Mouse (Mus musculus) liver, postnatal 0 days (tissue): ENCODE measurements around the gene Rhbdd2. TPM values are rescaled to one million over a fixed set of nuclear protein-coding genes. Genes with fewer than 3 reads are reported as not detected.

Experiments
- ATAC-seq: fragments of 200-750 bp; cut with Nextera tagmentation; 2 replicates; pipeline ENCODE4 v1.8.0; 2017; ENCODE audit warnings: mild to moderate bottlenecking, moderate library complexity
- DNase-seq: peaks from one replicate; pipeline ENCODE4 v3.0.0-alpha.2; 2016
- H3K27ac ChIP-seq: fragments of 300-500 bp; sonication (generic); 2 replicates; pipeline ENCODE4 v1.5.1; 2014; ENCODE audit warnings: antibody characterized with exemption, moderate library complexity, mild to moderate bottlenecking, low read depth
- H3K27me3 ChIP-seq: fragments of 300-500 bp; sonication (generic); 2 replicates; pipeline ENCODE4 v1.6.1; 2014; ENCODE audit warnings: low read length, control low read depth, mixed read lengths; ENCODE audit not compliant: insufficient read depth
- H3K36me3 ChIP-seq: fragments of 300-500 bp; sonication (generic); replicated peaks from 2 replicates; pipeline ENCODE4 v1.6.1; 2014; ENCODE audit warnings: mild to moderate bottlenecking, control low read depth, low read length, moderate library complexity, mixed read lengths; ENCODE audit not compliant: insufficient read depth
- H3K4me1 ChIP-seq: fragments of 300-500 bp; sonication (generic); 2 replicates; pipeline ENCODE4 v1.6.1; 2014; ENCODE audit warnings: antibody characterized with exemption, mild to moderate bottlenecking, control low read depth; ENCODE audit not compliant: insufficient read depth
- H3K4me2 ChIP-seq: fragments of 300-500 bp; sonication (generic); 2 replicates; pipeline ENCODE4 v1.6.1; 2014; ENCODE audit warnings: low read depth, mild to moderate bottlenecking, low read length, moderate library complexity, mixed read lengths
- H3K4me3 ChIP-seq: fragments of 300-500 bp; sonication (generic); 2 replicates; pipeline ENCODE4 v1.5.1; 2014; ENCODE audit warnings: low read depth, low read length
- H3K9ac ChIP-seq: fragments of 300-500 bp; sonication (generic); replicated peaks from 2 replicates; pipeline ENCODE4 v1.6.1; 2014; ENCODE audit warnings: mild to moderate bottlenecking, moderate library complexity
- H3K9me3 ChIP-seq: fragments of 300-500 bp; sonication (generic); 2 replicates; pipeline ENCODE4 v1.6.1; 2016; ENCODE audit warnings: mild to moderate bottlenecking, control low read depth, low read length, mixed read lengths
- CTCF ChIP-seq: sonication (generic); IDR thresholded peaks from 2 replicates; pipeline ENCODE4 v1.5.1; 2016; ENCODE audit warnings: antibody characterized with exemption, low read depth
- EP300 ChIP-seq: IDR thresholded peaks from 2 replicates; pipeline ENCODE4 v1.6.1; 2016; ENCODE audit warnings: antibody characterized with exemption, low read depth, mild to moderate bottlenecking
- WGBS: fragments of 180-500 bp; shearing (Covaris S2); extraction: QIAGEN DNeasy Blood & Tissue Kit; methylation state at CpG from one replicate; pipeline ENCODE4 v1.1.7; 2014; ENCODE audit not compliant: insufficient replicate concordance; 5-methylcytosine and 5-hydroxymethylcytosine counted together
- polyA plus RNA-seq: library from polyadenylated mRNA; unstranded; fragments of >200 nt; fragmentation: Nextera tagmentation; extraction: Ambion mirVana; gene quantifications from 2 replicates; pipeline ENCODE4 v1.2.1, GENCODE M21; 2015

Gene Rhbdd2
- polyA plus RNA-seq, 1 experiment from 2014 or later, result 28.3 TPM

- no peak overlapping the region for H3K9ac ChIP-seq
- H3K36me3 ChIP-seq, result no peaks in the 10 kb centered on the region
- TF ChIP-seq CTCF, result no peak
- no peak for TF ChIP-seq EP300
- DNase-seq (no peak), ATAC-seq (no peak)
- no peak overlapping the region for H3K4me2 ChIP-seq
- no peaks in the 10 kb centered on the region for H3K9me3 ChIP-seq
- H3K4me1 ChIP-seq, result peaks cover 11% of the 10 kb centered on the region; the same call in 1 of the 2 replicates
- H3K27me3 ChIP-seq, result no peaks in the 10 kb centered on the region
- H3K4me3 ChIP-seq, result no peak overlapping the region
- no peak overlapping the region for H3K27ac ChIP-seq
- 83% methylated on average over 6 of the region's 6 CpGs for WGBS
These were observed 48.6 kb downstream of the Rhbdd2 start for GRCm38 (mm10) chr5:135680967-135681545.

- Histone ChIP-seq H3K36me3 (no peaks in the 10 kb centered on the region), H3K27ac (no peak overlapping the region), H3K9me3 (no peaks in the 10 kb centered on the region), H3K27me3 (no peaks in the 10 kb centered on the region), H3K4me3 (no peak overlapping the region), H3K4me1 (peaks cover 9% of the 10 kb centered on the region; the same call in 1 of the 2 replicates), H3K9ac (no peak overlapping the region), H3K4me2 (no peak overlapping the region)
- TF ChIP-seq EP300, result no peak
- TF ChIP-seq CTCF, result no peak
- 92% methylated on average over 5 of the region's 5 CpGs for WGBS
- DNase-seq, result no peak
- no peak for ATAC-seq
These were observed 49.6 kb downstream of the Rhbdd2 start for GRCm38 (mm10) chr5:135682009-135682408.

- Histone ChIP-seq H3K9ac (no peak overlapping the region), H3K27me3 (no peaks in the 10 kb centered on the region), H3K4me3 (no peak overlapping the region), H3K4me1 (peaks cover 12% of the 10 kb centered on the region), H3K27ac (peak overlapping the region; percentile 73), H3K36me3 (no peaks in the 10 kb centered on the region), H3K4me2 (no peak overlapping the region), H3K9me3 (no peaks in the 10 kb centered on the region)
- DNase-seq (no peak), ATAC-seq (peak; percentile 43)
- WGBS, result 59% methylated on average over 12 of the region's 12 CpGs
- TF ChIP-seq EP300 (no peak), CTCF (no peak)
These were observed 50.6 kb downstream of the Rhbdd2 start for GRCm38 (mm10) chr5:135682942-135683570.

GRCm38 (mm10) chr5:135690401-135690800 is 58.0 kb downstream of the Rhbdd2 start:
- DNase-seq (no peak), ATAC-seq (no peak)
- H3K4me1 ChIP-seq, result peaks cover 22% of the 10 kb centered on the region
- peak overlapping the region; percentile 96 for H3K9ac ChIP-seq
- H3K9me3 ChIP-seq, result no peaks in the 10 kb centered on the region
- no peaks in the 10 kb centered on the region for H3K27me3 ChIP-seq
- peak; percentile 29; the same call in 1 of the 2 replicates for TF ChIP-seq EP300
- no peak for TF ChIP-seq CTCF
- peak overlapping the region; percentile 93 for H3K4me3 ChIP-seq
- 51% methylated on average over 5 of the region's 5 CpGs for WGBS
- H3K4me2 ChIP-seq, result peak overlapping the region; percentile 93
- H3K36me3 ChIP-seq, result no peaks in the 10 kb centered on the region; the same call in none of the 2 replicates
- peak overlapping the region; percentile 98 for H3K27ac ChIP-seq

- Histone ChIP-seq H3K36me3 (no peaks in the 10 kb centered on the region; the same call in none of the 2 replicates), H3K4me3 (no peak overlapping the region), H3K4me2 (peak overlapping the region; percentile 93), H3K27me3 (no peaks in the 10 kb centered on the region), H3K9ac (peak overlapping the region; percentile 96), H3K27ac (peak overlapping the region; percentile 98), H3K9me3 (no peaks in the 10 kb centered on the region), H3K4me1 (peaks cover 20% of the 10 kb centered on the region)
- WGBS, result 61% methylated on average over 4 of the region's 4 CpGs
- TF ChIP-seq EP300 (no peak), CTCF (no peak)
- DNase-seq (no peak), ATAC-seq (no peak)
These were observed 58.8 kb downstream of the Rhbdd2 start for GRCm38 (mm10) chr5:135691266-135691665.

GRCm38 (mm10) chr5:135693281-135693853 is 60.9 kb downstream of the Rhbdd2 start:
- no peak for DNase-seq
- TF ChIP-seq CTCF (no peak), EP300 (no peak)
- Histone ChIP-seq H3K4me3 (no peak overlapping the region), H3K36me3 (no peaks in the 10 kb centered on the region; the same call in none of the 2 replicates), H3K9me3 (no peaks in the 10 kb centered on the region), H3K27me3 (no peaks in the 10 kb centered on the region), H3K9ac (no peak overlapping the region; the same call in 1 of the 2 replicates), H3K27ac (peak overlapping the region; percentile 88), H3K4me1 (peaks cover 11% of the 10 kb centered on the region), H3K4me2 (no peak overlapping the region)
- ATAC-seq, result no peak
- 88% methylated on average over 5 of the region's 5 CpGs for WGBS
